Mouse (Mus musculus) hindbrain, embryonic 15.5 days (tissue): ENCODE data around the gene Rxra. TPM values are rescaled to one million over a fixed set of nuclear protein-coding genes. Genes with fewer than 3 reads are reported as not detected.

Experiments
- ATAC-seq: fragments of 200-750 bp; cut with Nextera tagmentation; 2 replicates; pipeline ENCODE4 v1.8.0; 2017; ENCODE audit warnings: low read depth, moderate number of reproducible peaks, moderate TSS enrichment; ENCODE audit not compliant: low FRiP score
- H3K27ac ChIP-seq: fragments of 300-500 bp; sonication (generic); replicated peaks from 2 replicates; pipeline ENCODE4 v1.5.1; 2015; ENCODE audit warnings: mild to moderate bottlenecking, inconsistent platforms
- H3K27me3 ChIP-seq: fragments of 300-500 bp; sonication (generic); 2 replicates; pipeline ENCODE4 v1.6.1; 2015; ENCODE audit warnings: control low read depth, inconsistent platforms
- H3K36me3 ChIP-seq: fragments of 300-500 bp; sonication (generic); 2 replicates; pipeline ENCODE4 v1.6.1; 2015; ENCODE audit warnings: control low read depth, inconsistent platforms
- H3K4me1 ChIP-seq: fragments of 300-500 bp; sonication (generic); replicated peaks from 2 replicates; pipeline ENCODE4 v1.6.1; 2015; ENCODE audit warnings: control low read depth, inconsistent platforms
- H3K4me2 ChIP-seq: fragments of 300-500 bp; sonication (generic); 2 replicates; pipeline ENCODE4 v1.6.1; 2015; ENCODE audit warnings: moderate library complexity, mild to moderate bottlenecking, inconsistent platforms
- H3K4me3 ChIP-seq: fragments of 300-500 bp; sonication (generic); 2 replicates; pipeline ENCODE4 v1.5.1; 2015; ENCODE audit warnings: mild to moderate bottlenecking, inconsistent platforms
- H3K9ac ChIP-seq: fragments of 300-500 bp; sonication (generic); 2 replicates; pipeline ENCODE4 v1.6.1; 2015; ENCODE audit warnings: inconsistent platforms
- H3K9me3 ChIP-seq: fragments of 300-500 bp; sonication (generic); 2 replicates; pipeline ENCODE4 v1.6.1; 2016; ENCODE audit warnings: control low read depth, inconsistent platforms
- WGBS: fragments of 180-500 bp; shearing (Covaris S2); methylation state at CpG from one replicate; pipeline ENCODE4 v1.1.7; 2015; 5-methylcytosine and 5-hydroxymethylcytosine counted together
- polyA plus RNA-seq: library from polyadenylated mRNA; unstranded; fragments of >200 nt; fragmentation: Nextera tagmentation; extraction: Ambion mirVana; gene quantifications from 2 replicates; pipeline ENCODE4 v1.2.1, GENCODE M21; 2015

Gene Rxra
- 4.7 and 4.9 TPM in 2 replicates for polyA plus RNA-seq

DNA sequence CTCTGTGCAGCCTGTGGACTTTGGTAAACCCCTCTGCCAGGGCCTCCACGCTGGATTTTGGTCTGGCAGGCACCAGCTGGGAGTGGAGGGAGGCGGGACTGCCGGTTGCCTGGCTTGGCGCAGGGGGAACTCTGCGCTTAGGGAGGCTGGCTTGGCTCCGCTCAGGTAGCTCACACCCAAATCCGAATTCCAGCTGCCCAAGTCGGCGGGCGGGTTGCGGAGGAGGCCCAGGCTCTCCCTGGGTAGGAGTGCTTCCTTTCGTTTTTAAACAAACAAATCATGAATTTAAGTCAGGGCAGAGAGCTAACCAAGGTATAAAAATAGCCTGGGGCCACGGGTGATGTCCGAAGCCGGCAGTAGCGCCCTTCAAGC lies at the start of gene Rxra:
Gene Rxra (plus strand): TSS at position 335 of the 372 bp plus-strand sequence.
- Histone ChIP-seq H3K4me1 (peaks cover 54% of the 10 kb centered on the region), H3K4me2 (peak within 1 kb of the TSS; percentile 85), H3K36me3 (no peaks in the 10 kb centered on the region), H3K4me3 (peak within 1 kb of the TSS; percentile 81), H3K9me3 (no peaks in the 10 kb centered on the region), H3K9ac (peak within 1 kb of the TSS; percentile 68), H3K27ac (peak within 1 kb of the TSS; percentile 83), H3K27me3 (no peaks in the 10 kb centered on the region)
- no peak for ATAC-seq
- WGBS, result 2% methylated on average over 16 of the region's 16 CpGs

DNA sequence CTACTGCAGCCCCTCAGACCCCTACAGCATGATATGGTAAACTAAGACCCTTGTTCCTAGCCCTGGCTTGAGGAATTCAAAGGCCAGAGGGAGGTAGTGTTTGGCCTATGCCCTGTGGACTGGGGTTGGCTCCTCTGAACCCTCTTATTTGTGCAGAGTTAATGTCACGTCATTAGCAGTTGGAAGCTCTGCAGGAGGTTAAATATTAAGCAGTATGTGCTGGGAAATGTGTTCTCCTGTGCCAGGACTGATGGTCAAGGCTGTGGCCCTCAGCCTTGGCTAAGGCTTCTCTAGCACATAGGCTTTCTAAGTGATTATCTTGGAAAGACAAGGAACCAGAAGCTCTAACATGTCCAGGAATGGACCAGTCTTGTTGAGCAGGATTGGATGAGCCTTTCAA lies 49.6 kb upstream of the Rxra start:
- Histone ChIP-seq H3K9ac (no peak overlapping the region), H3K9me3 (no peaks in the 10 kb centered on the region), H3K27ac (no peak overlapping the region), H3K27me3 (no peaks in the 10 kb centered on the region), H3K4me2 (no peak overlapping the region), H3K36me3 (no peaks in the 10 kb centered on the region), H3K4me1 (0 out of 2 replicates have a peak, but pooled peaks cover 4% of the 10 kb centered on the region), H3K4me3 (no peak overlapping the region)
- ATAC-seq, result no peak
- WGBS, result 43% methylated on average over 1 of the region's 1 CpGs

DNA sequence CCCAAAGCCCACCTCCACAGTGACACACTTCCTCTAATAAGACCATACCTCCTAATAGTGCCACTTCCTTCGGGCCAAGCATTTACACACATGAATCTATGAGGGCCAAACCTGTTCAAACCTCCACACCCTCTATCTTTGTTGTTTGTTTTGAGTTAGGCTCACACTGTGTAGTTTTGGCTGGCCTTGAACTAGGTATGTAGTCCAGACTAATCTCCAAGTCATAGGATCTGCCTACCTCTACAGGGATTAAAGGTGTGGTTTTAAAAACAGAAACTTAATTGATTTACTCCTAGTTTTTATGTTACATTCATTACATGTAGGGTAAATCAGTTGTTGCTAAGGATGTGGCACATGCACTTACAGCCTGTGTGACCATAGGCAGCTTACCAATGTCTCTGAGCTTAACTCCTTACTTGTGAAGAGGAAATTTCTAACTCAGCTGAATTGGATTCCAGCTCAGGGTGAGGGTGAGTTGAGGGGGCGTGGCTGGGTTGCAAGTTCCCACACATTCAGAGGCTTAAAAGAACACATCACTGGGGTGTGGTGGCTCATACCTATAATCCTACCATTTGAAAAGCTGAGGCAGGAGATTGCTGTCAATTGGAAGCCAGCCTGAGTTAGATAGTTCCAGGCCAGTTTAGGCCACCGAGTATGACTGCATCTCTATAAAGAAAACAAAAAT lies 45.5 kb upstream of the Rxra start:
- Histone ChIP-seq H3K4me3 (no peak overlapping the region), H3K4me1 (peaks cover 7% of the 10 kb centered on the region; the same call in 1 of the 2 replicates), H3K4me2 (no peak overlapping the region), H3K27me3 (no peaks in the 10 kb centered on the region), H3K27ac (no peak overlapping the region), H3K9ac (no peak overlapping the region), H3K9me3 (no peaks in the 10 kb centered on the region), H3K36me3 (no peaks in the 10 kb centered on the region)
- WGBS, result 87% methylated on average over 3 of the region's 3 CpGs
- ATAC-seq, result no peak

DNA sequence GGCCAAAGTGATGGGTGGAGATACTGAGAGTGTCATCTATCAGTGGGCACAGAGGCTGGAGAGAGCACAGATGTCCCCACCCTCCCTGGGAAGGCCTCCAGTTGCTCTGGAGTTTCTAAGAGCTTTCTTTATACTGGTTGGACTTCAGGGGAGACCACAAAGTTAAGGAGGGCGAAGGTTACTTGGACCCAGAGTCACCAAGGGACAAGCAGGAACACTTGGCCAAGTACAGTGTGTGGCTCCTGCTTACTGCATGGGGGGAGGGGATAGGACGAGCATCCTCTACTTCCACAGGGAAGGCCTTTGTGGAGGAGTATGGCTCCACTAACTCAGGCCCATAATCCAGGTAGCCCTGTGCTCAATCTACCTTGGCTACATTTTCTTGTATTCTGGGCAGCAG lies 42.8 kb upstream of the Rxra start:
- 79% methylated on average over 2 of the region's 2 CpGs for WGBS
- Histone ChIP-seq H3K4me2 (no peak overlapping the region), H3K36me3 (no peaks in the 10 kb centered on the region), H3K4me3 (no peak overlapping the region), H3K9me3 (no peaks in the 10 kb centered on the region), H3K27ac (no peak overlapping the region), H3K4me1 (peaks cover 7% of the 10 kb centered on the region; the same call in 1 of the 2 replicates), H3K9ac (no peak overlapping the region), H3K27me3 (no peaks in the 10 kb centered on the region)
- ATAC-seq, result no peak

DNA sequence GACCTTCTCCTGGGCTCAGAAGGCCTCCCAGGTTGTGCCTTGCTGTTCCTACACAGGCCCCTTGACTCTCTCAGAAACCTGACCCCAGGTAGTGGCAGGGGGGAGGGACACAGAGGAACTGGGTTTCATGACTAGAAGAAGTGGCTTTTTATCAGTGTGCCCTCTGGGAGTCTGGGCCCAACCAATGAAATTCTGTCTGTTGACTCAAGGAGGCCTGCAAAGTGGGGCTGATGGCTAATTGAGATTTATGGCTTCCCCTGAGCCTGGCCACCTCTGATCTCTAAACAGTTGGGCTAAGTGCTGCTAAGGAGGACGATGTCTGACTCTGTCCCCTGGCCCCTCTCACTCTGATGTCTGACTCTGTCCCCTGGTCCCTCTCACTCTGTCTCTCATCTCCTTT lies 42.2 kb upstream of the Rxra start:
- WGBS, result 65% methylated on average over 1 of the region's 1 CpGs
- H3K27me3 ChIP-seq, result no peaks in the 10 kb centered on the region
- no peak overlapping the region for H3K4me2 ChIP-seq
- H3K4me1 ChIP-seq, result peaks cover 7% of the 10 kb centered on the region; the same call in 1 of the 2 replicates
- no peaks in the 10 kb centered on the region for H3K9me3 ChIP-seq
- no peaks in the 10 kb centered on the region for H3K36me3 ChIP-seq
- no peak overlapping the region for H3K27ac ChIP-seq
- no peak overlapping the region for H3K4me3 ChIP-seq
- ATAC-seq, result no peak
- H3K9ac ChIP-seq, result no peak overlapping the region

DNA sequence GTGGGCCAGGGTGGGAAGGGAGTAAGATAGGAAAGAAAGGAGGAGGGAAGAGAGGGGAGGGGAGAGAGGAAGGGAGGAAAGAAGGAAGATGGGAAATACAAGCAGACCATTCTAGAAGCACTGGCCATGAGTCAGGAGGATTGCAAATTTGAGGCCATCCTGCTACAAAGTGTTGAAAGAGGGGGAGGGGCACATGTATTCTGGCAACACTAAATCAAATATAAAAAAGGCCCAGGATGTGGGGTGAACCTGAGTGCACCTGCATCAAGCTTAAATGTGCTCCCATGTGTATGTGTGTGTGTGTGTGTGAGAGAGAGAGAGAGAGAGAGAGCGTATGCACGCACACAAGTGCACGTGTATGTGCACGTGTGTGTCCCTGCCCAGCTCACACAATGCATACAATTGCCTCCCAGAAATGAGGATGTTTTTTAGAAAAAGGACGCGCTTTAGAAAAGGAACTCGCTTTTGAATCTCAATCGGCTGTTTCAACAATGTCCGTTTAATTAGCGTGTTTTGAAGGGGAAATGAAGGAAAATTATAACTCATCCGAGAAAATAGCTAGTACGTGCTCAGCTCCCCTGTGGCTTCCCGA lies 41.0 kb upstream of the Rxra start:
- H3K9me3 ChIP-seq, result no peaks in the 10 kb centered on the region
- no peak for ATAC-seq
- no peak overlapping the region for H3K4me2 ChIP-seq
- no peak overlapping the region for H3K27ac ChIP-seq
- no peaks in the 10 kb centered on the region for H3K36me3 ChIP-seq
- no peak overlapping the region for H3K4me3 ChIP-seq
- H3K27me3 ChIP-seq, result no peaks in the 10 kb centered on the region
- no peak overlapping the region for H3K9ac ChIP-seq
- 59% methylated on average over 13 of the region's 13 CpGs for WGBS
- peaks cover 7% of the 10 kb centered on the region; the same call in 1 of the 2 replicates for H3K4me1 ChIP-seq

DNA sequence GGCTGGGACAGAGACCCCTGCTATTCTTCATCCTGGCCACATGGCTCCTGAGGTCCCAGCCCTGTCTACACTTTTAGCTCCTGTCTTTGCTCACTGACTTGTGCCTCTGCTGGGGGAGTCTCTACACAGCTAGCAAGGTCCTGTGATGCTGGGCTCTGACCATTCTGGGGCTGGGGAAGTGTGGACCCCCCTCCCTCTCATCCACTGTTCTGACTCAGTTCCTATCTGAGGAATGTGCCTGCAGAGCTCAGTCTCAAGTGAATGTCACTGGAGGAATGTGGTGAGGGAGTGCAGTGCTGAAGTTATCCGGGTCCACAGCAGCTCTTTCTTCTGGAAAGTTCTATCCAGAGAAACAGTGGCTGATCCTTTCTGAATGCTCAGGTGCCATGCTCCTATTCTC lies 39.4 kb upstream of the Rxra start:
- no peak overlapping the region for H3K9ac ChIP-seq
- no peaks in the 10 kb centered on the region for H3K36me3 ChIP-seq
- H3K27ac ChIP-seq, result no peak overlapping the region
- no peaks in the 10 kb centered on the region for H3K27me3 ChIP-seq
- WGBS, result 82% methylated on average over 1 of the region's 1 CpGs
- no peaks in the 10 kb centered on the region for H3K9me3 ChIP-seq
- ATAC-seq, result no peak
- H3K4me3 ChIP-seq, result no peak overlapping the region
- peaks cover 18% of the 10 kb centered on the region for H3K4me1 ChIP-seq
- no peak overlapping the region for H3K4me2 ChIP-seq

DNA sequence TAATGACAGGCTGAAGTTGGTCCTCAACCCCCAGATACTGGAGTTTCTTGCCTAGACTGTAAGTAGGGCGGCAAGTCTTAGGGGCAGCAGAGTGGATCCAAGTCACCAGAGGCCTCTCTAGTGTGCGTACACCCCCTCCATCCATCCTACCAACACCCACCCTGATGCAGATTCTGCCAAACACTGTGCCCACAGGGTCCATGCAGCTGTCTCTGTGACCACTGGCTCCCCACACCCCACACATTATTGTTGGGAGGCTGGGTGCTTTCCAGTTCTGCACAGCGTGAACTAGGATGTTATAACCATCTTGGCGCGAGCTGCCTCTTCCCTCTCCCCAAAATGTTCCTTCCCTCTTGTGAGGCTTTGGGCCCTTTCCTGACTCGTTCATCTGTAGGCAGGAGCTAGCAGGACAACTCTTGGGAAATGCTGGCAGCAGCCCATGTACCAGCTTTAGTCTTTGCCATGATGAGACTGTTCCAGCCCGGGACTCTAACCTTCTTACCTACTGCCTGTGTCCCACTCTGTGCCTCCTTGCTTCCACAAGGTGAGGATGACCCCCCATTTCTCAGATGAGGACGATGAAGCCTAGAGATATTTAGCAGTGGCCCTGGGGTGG lies 38.9 kb upstream of the Rxra start:
- no peaks in the 10 kb centered on the region for H3K27me3 ChIP-seq
- H3K9ac ChIP-seq, result no peak overlapping the region
- no peak overlapping the region for H3K4me2 ChIP-seq
- H3K4me3 ChIP-seq, result no peak overlapping the region
- no peak overlapping the region for H3K27ac ChIP-seq
- WGBS, result 79% methylated on average over 8 of the region's 8 CpGs
- no peak for ATAC-seq
- H3K9me3 ChIP-seq, result no peaks in the 10 kb centered on the region
- H3K36me3 ChIP-seq, result no peaks in the 10 kb centered on the region
- peaks cover 18% of the 10 kb centered on the region for H3K4me1 ChIP-seq

DNA sequence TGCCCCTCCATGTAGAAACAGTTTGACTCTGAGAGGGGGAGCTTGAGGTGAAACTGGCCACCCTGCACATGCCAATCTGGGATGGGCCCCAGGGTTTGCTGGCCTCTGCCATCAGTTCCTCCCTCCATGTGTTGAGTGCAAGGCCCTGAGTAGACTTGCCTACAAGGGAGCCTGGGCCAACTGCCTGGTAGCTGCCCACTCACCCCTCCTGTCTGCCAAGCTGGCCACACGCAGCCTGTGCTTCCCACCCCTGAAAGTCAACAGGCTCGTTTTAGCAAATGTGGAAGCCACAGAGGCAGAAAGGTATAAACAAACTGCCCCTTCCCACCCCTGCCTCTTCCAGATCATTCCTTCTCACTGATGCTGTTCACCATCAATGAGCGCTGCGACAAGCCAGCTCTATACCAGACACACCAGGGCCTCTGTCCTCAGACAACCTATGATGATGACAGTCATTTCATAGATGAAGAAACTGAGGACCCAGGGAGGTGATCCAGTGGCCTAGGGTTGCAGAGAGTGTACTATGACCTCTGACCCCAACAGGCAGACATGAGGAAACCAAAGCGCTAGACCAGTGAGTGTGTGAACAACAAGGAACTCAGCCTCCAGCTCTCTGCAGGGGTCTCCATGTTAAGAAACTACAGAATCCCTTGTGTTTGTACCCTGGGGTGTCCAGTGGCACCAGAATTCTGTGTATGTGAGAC lies 36.5 kb upstream of the Rxra start:
- Histone ChIP-seq H3K27me3 (no peaks in the 10 kb centered on the region), H3K4me1 (peaks cover 18% of the 10 kb centered on the region), H3K36me3 (no peaks in the 10 kb centered on the region), H3K4me2 (no peak overlapping the region), H3K9me3 (no peaks in the 10 kb centered on the region), H3K9ac (no peak overlapping the region), H3K4me3 (no peak overlapping the region), H3K27ac (no peak overlapping the region)
- 89% methylated on average over 5 of the region's 5 CpGs for WGBS
- no peak for ATAC-seq

DNA sequence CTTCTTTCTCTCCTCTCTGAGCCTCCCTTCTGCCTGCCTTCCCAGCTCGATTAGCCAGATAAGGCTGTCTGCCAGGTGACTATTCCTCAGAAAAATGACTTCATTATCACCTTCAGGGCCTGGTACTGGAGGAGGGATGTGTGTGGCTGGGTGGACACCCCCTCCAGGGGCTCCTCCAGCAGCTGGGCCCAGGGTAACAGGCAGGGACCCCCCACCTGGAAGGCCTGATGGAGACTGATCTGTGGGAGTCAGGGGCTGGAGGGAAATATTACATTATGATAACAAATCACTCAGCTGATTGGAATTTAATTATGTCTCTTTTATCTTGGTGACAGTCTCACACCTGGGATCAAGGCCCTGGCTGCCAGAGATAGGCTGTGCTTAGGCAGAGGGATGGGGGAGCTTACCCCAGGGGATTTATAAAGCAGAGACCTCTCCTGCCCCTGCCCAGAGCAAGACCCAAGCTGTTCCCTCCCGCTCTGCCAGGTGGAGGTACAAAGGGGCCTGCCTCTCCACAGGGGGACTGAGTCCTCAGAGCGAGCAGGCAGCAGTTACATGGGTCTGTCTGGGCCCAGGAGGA lies 35.2 kb upstream of the Rxra start:
- Histone ChIP-seq H3K27me3 (no peaks in the 10 kb centered on the region), H3K9ac (no peak overlapping the region), H3K9me3 (no peaks in the 10 kb centered on the region), H3K4me2 (no peak overlapping the region), H3K4me1 (peaks cover 11% of the 10 kb centered on the region), H3K4me3 (no peak overlapping the region), H3K36me3 (no peaks in the 10 kb centered on the region), H3K27ac (peak overlapping the region; percentile 54)
- 31% methylated on average over 3 of the region's 3 CpGs for WGBS
- ATAC-seq, result peak; percentile 74; the same call in 1 of the 2 replicates

DNA sequence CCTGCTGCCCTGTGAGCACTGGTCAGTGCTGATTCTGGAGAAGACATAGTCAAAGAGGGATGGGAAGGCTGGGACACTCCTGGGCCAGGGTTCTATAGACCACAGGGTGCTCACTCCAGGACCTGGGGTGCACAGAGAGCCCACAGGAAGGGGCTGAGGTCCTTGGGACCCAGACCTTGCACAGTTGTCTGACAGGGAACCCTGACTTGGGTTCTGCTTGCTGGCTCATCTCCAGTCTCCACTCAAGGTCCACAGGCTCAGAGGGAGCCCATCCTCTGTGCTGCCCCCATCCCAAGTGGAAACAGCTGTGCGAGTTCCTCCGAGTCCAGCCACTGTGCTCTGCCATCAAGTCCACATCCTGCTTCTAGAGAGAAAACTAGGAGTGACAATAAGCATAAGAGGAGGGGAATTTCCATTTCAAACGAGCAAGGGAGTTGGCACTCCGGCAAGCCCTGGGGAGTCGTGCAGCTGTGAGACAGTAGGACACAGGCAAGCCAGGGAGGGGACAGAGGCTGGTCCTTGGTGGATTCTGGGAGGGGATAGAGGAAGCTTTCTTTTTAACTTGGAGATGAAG lies 31.6 kb upstream of the Rxra start:
- 26% methylated on average over 5 of the region's 5 CpGs for WGBS
- Histone ChIP-seq H3K9me3 (no peaks in the 10 kb centered on the region), H3K4me2 (no peak overlapping the region), H3K36me3 (no peaks in the 10 kb centered on the region), H3K4me3 (no peak overlapping the region), H3K4me1 (peaks cover 14% of the 10 kb centered on the region), H3K27ac (no peak overlapping the region), H3K9ac (no peak overlapping the region), H3K27me3 (no peaks in the 10 kb centered on the region)
- no peak for ATAC-seq
